Mouse (Mus musculus): ENCODE data around the gene Upk3bl. TPM values are rescaled to one million over a fixed set of nuclear protein-coding genes. Genes with fewer than 3 reads are reported as not detected.

Upk3bl gene
- total RNA-seq, 2 experiments from 2014 or later, result not detected

Small RNA genes within 50 kb of the gene (microRNA-seq; reads per million reads assigned to microRNA genes)
- 0.76 reads per million for gene Mir7035

Other genes with a start within 250 kb of the Upk3bl start
- 100 to 1,000 TPM in 1 of 2 experiments, 10 to 100 TPM in 1; 65.0 to 119 TPM for gene Srrm3, start 247.6 kb upstream of the Upk3bl start, total RNA-seq (2021)
- 10 to 100 TPM; 11.6 to 24.2 TPM for gene Hspb1, start 166.6 kb upstream of the Upk3bl start, total RNA-seq (2021)
- gene Ywhag, start 119.9 kb upstream of the Upk3bl start, total RNA-seq (2021), result 1,000 to 10,000 TPM; 1,175 to 1,315 TPM
- gene Ssc4d, start 80.0 kb upstream of the Upk3bl start, total RNA-seq (2021), result 1 to 10 TPM; 1.4 TPM
- not detected for gene Zp3, start 74.4 kb upstream of the Upk3bl start, total RNA-seq (2021)
- 1 to 10 TPM; 7.7 to 8.4 TPM for gene Dtx2, start 59.7 kb upstream of the Upk3bl start, total RNA-seq (2021)
- not detected for gene Upk3b, start 16.0 kb upstream of the Upk3bl start, total RNA-seq (2021)
- gene Rasa4, start 29.4 kb downstream of the Upk3bl start, total RNA-seq (2021), result 1 to 10 TPM; 3.8 to 7.0 TPM
- 10 to 100 TPM; 69.8 to 82.9 TPM for gene Polr2j, start 62.1 kb downstream of the Upk3bl start, total RNA-seq (2021)
- gene Lrwd1, start 81.6 kb downstream of the Upk3bl start, total RNA-seq (2021), result 10 to 100 TPM; 10.9 to 17.7 TPM
- gene Alkbh4, start 81.7 kb downstream of the Upk3bl start, total RNA-seq (2021), result 1 to 10 TPM; 7.7 to 9.0 TPM
- 10 to 100 TPM; 54.0 to 54.8 TPM for gene Orai2, start 116.2 kb downstream of the Upk3bl start, total RNA-seq (2021)
- gene Prkrip1, start 144.5 kb downstream of the Upk3bl start, total RNA-seq (2021), result 10 to 100 TPM; 28.3 to 39.2 TPM
- 1 to 10 TPM; 8.0 to 9.7 TPM for gene Sh2b2, start 192.1 kb downstream of the Upk3bl start, total RNA-seq (2021)

Measured in left cerebral cortex, postnatal 36 days (tissue).